Mouse (Mus musculus) frontal cortex, postnatal 10 days (tissue): Measurements from ENCODE around the gene Gm20489.
A peak's percentile ranks its signal among the peaks of the same experiment; 100 is the strongest.

Experiments
- DNase-seq, 2 experiments: peaks; one replicate each; pipeline ENCODE4 v3.0.0; 2022; ENCODE audit warnings: low spot score in 2 of 2, mixed read lengths in 1 of 2

The Gm20489 gene

DNA sequence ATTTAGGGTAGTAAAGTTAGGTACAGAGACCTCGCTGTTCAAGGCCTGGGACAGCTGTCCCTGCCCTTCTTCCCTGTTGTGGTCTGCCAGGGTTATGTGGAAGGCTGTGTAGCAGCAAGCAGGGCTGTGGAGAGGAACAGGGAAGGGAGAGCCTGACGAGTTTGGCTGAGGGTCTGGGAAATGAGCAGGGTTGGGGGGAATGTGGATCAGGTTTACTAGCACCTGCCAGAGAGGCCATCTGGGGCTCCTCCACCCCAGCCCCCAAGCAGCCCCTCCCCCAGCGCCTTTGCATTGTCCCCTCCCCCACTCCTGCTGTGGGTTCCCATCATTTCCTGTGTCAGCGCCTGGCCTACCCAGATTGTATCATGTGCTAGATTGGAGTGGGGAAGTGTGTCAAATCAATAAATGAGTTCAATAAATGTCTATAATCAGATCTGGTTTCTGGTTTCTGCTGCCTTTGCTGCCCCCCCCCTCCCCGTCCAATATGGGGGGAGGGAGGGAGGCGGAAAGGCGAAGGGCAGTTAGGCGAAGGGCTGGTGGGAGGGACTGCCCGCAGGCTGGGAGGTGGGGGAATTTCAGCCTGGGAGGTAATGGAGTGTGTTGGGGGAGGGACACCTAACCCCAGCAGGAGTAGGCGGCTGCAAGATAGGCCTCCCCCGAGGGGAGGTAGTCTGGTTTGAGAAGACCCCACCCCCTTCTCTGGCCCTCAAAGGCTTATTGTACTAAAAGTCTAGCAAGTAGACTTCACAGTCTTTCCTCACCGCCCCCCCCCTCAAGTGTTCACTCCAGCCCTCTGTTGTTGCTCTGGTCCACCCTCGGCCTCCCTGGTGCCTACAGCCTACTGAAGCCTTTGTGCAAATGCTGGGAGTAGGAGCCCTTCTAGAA, 8.1 kb downstream of the Gm20489 start:
- DNase-seq, result no peak

GRCm38 (mm10) chrX:101256603-101257002, 12.2 kb downstream of the Gm20489 start:
- DNase-seq, result no peak

GRCm38 (mm10) chrX:101254740-101255139, 14.1 kb downstream of the Gm20489 start:
- no peak for DNase-seq

DNA sequence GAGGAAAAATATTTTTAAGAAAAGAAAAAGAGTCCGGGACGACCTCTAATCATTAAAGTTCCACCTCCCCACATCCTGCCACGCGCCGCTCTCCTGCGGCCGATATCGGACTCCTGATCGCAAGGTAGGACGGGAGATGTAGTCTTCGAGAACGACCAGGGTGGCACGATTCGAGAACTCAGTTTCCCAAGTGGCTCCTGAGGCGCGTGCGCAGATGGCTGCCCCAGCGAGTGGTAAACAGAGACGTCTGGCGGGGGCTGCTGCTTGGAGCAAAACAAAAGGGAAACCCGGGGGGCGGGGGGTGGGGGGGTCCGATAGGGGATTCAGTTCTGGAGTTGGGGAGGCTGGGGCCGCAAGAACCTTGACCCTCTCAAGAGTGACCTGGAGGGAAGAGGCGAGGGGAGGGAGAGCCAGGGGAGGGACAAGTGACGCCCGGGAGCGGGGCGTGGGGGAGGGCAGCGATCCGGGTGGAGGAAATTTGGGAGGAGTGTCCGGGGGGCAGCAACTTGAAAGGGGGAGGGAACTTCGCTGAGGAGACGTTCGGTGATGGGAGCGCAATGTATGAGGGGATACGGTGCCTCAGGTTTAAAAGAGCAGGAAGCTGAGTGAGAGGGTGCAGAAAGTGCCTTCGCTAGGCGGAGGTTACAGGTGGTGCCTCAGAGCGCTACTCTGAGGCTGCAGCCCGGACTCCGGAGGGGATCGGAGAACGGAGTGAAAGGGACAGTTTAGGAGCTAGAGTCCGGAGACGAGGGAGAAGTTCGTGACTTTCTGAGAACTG, 14.7 kb downstream of the Gm20489 start, which contains the start of gene Foxo4:
Foxo4 (plus strand) TSS at position 577 of the 778 bp plus-strand sequence.
- DNase-seq, result peak; percentile 77 to 79

GRCm38 (mm10) chrX:101245011-101245410, 23.8 kb downstream of the Gm20489 start:
- no peak for DNase-seq

DNA sequence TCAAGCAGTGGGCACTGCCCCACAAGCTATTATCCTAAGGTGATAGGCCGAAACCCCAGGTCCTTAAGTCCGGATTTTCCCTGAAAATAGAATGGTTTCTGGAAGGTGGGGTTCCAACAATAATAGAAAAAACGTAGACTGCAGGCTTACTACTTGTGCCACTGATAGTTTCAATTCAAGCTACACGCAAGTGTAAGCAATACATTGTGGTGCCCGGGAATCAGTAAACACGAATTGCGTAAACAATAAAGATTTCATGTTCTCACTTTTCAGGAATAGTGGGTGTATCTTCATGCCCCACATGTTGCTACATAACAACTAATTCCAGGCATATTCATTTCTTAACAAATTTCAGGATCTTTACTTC, 46.0 kb downstream of the Gm20489 start:
- no peak for DNase-seq

- peak; percentile 85 to 86 for DNase-seq
Observed at GRCm38 (mm10) chrX:101221834-101222795, 46.7 kb downstream of the Gm20489 start, which contains the start of gene Snx12. TSS of gene Snx12 (minus strand) at chrX:101222563.
